Mouse (Mus musculus) neutrophil, adult 83 days (primary cell): ENCODE measurements around the gene Gorasp1. TPM values are rescaled to one million over a fixed set of nuclear protein-coding genes. Genes with fewer than 3 reads are reported as not detected.

Source experiments
- total RNA-seq, 2 experiments: library from RNA; stranded (reverse); gene quantifications; one replicate each; pipeline ENCODE4 v1.2.4; 2023

The Gorasp1 gene
- 1 to 10 TPM; 5.2 to 7.2 TPM for total RNA-seq

GRCm38 (mm10) chr9:119937005-119937773 lies at the start of gene Gorasp1, which contains the start of gene Ttc21a:
Gene Gorasp1, minus strand, starts transcription at chr9:119937565.
Gene Ttc21a, plus strand, starts transcription at chr9:119937606.

GRCm38 (mm10) chr9:119984536-119985011 lies 47.2 kb upstream of the Gorasp1 start, which contains the start of gene Csrnp1:
Gene Csrnp1, minus strand, starts transcription at chr9:119984658.

GRCm38 (mm10) chr9:119894339-119895009 lies 42.9 kb downstream of the Gorasp1 start, which contains the start of gene Wdr48:
Gene Wdr48, plus strand, starts transcription at chr9:119894878.

Other genes starting within 250 kb of the Gorasp1 start
- not detected for gene Scn10a, start 218.2 kb downstream of the Gorasp1 start, total RNA-seq
- not detected for gene Scn11a, start 112.1 kb downstream of the Gorasp1 start, total RNA-seq
- gene Wdr48, start 42.7 kb downstream of the Gorasp1 start, total RNA-seq, result 10 to 100 TPM; 49.5 to 55.0 TPM
- gene Ttc21a, start within 50 bp of the Gorasp1 start, total RNA-seq, result 1 to 10 TPM; 5.8 to 7.3 TPM
- 10 to 100 TPM; 62.0 to 67.9 TPM for gene Csrnp1, start 47.1 kb upstream of the Gorasp1 start, total RNA-seq
- under 1 TPM; 0.11 to 0.20 TPM for gene Xirp1, start 86.0 kb upstream of the Gorasp1 start, total RNA-seq
- 10 to 100 TPM; 33.2 to 34.1 TPM for gene Cx3cr1, start 132.3 kb upstream of the Gorasp1 start, total RNA-seq
- not detected for gene Ccr8, start 154.5 kb upstream of the Gorasp1 start, total RNA-seq
- gene Slc25a38, start 172.8 kb upstream of the Gorasp1 start, total RNA-seq, result 10 to 100 TPM; 35.0 to 50.6 TPM
- gene Rpsa, start 190.1 kb upstream of the Gorasp1 start, total RNA-seq, result 100 to 1,000 TPM; 791 to 873 TPM
- gene Mobp, start 212.1 kb upstream of the Gorasp1 start, total RNA-seq, result not detected